Mouse (Mus musculus) lung, postnatal 0 days (tissue): ENCODE measurements at regions not wholly inside any gene's neighbourhood (a gene's known extent, or its start where the extent isn't known, plus 50 kb on each side); places are given as distances from the start of the nearest gene placed in this dataset.

Source experiments
- ATAC-seq: fragments of 200-750 bp; cut with Nextera tagmentation; 2 replicates; pipeline ENCODE4 v1.8.0; 2017; ENCODE audit warnings: moderate library complexity
- DNase-seq: peaks from one replicate; pipeline ENCODE4 v3.0.0-alpha.2; 2016; ENCODE audit warnings: low spot score
- H3K27ac ChIP-seq: fragments of 300-500 bp; sonication (generic); 2 replicates; pipeline ENCODE4 v1.5.1; 2014; ENCODE audit warnings: antibody characterized with exemption, mild to moderate bottlenecking, low read length, mixed read lengths
- H3K27me3 ChIP-seq: fragments of 300-500 bp; sonication (generic); replicated peaks from 2 replicates; pipeline ENCODE4 v1.6.1; 2014; ENCODE audit warnings: low read length, mixed read lengths; ENCODE audit not compliant: insufficient read depth
- H3K36me3 ChIP-seq: fragments of 300-500 bp; sonication (generic); 2 replicates; pipeline ENCODE4 v1.6.1; 2014; ENCODE audit warnings: low read length, mixed read lengths; ENCODE audit not compliant: insufficient read depth
- H3K4me1 ChIP-seq: fragments of 300-500 bp; sonication (generic); 2 replicates; pipeline ENCODE4 v1.6.1; 2014; ENCODE audit warnings: antibody characterized with exemption, low read depth, low read length, mixed read lengths; ENCODE audit not compliant: insufficient read depth
- H3K4me2 ChIP-seq: fragments of 300-500 bp; sonication (generic); replicated peaks from 2 replicates; pipeline ENCODE4 v1.6.1; 2014; ENCODE audit warnings: low read depth, mild to moderate bottlenecking, low read length, moderate library complexity, mixed read lengths
- H3K4me3 ChIP-seq: fragments of 300-500 bp; sonication (generic); 2 replicates; pipeline ENCODE4 v1.5.1; 2014; ENCODE audit warnings: low read depth, low read length
- H3K9ac ChIP-seq: fragments of 300-500 bp; sonication (generic); replicated peaks from 2 replicates; pipeline ENCODE4 v1.6.1; 2014; ENCODE audit warnings: low read depth, mild to moderate bottlenecking
- H3K9me3 ChIP-seq: fragments of 300-500 bp; sonication (generic); 2 replicates; pipeline ENCODE4 v1.6.1; 2016; ENCODE audit warnings: low read length, mixed read lengths
- CTCF ChIP-seq: IDR thresholded peaks from 2 replicates; pipeline ENCODE4 v1.5.1; 2016; ENCODE audit warnings: antibody characterized with exemption, mild to moderate bottlenecking
- EP300 ChIP-seq: IDR thresholded peaks from 2 replicates; pipeline ENCODE4 v1.6.1; 2016; ENCODE audit warnings: antibody characterized with exemption, mild to moderate bottlenecking, control low read depth
- whole genome bisulfite sequencing: fragments of 180-500 bp; shearing (Covaris S2); extraction: QIAGEN DNeasy Blood & Tissue Kit; methylation state at CpG from one replicate; pipeline ENCODE4 v1.1.7; 2014; 5-methylcytosine and 5-hydroxymethylcytosine counted together

DNA sequence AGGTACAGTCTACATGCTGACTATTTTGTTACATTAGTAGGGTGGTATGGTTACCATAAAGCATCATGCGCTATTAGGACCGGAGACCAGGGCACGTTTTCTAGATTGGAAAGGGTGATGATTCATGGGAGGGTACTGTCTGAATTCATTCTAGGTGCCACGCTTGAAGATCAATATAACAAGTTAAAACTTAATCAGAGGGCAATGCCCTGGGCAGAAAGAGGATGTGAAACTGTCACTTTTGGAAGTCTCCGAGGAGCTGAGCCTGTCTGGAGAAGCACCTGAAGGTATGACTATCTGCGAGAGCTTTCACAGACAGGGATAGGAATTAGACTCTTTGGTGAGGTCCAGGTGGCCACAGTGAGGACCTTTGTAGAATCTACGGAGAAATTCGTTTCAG is 200.2 kb downstream of the Foxo1 start:
- 88% methylated on average over 8 of the region's 8 CpGs for WGBS
- H3K4me1 ChIP-seq = no peaks in the 10 kb centered on the region
- DNase-seq (no peak), ATAC-seq (no peak)
- H3K27ac ChIP-seq = no peak overlapping the region
- no peaks in the 10 kb centered on the region for H3K9me3 ChIP-seq
- no peak overlapping the region for H3K4me3 ChIP-seq
- H3K9ac ChIP-seq = no peak overlapping the region
- no peak overlapping the region for H3K4me2 ChIP-seq
- no peaks in the 10 kb centered on the region for H3K27me3 ChIP-seq
- H3K36me3 ChIP-seq = no peaks in the 10 kb centered on the region
- TF ChIP-seq CTCF = no peak
- TF ChIP-seq EP300 = no peak

DNA sequence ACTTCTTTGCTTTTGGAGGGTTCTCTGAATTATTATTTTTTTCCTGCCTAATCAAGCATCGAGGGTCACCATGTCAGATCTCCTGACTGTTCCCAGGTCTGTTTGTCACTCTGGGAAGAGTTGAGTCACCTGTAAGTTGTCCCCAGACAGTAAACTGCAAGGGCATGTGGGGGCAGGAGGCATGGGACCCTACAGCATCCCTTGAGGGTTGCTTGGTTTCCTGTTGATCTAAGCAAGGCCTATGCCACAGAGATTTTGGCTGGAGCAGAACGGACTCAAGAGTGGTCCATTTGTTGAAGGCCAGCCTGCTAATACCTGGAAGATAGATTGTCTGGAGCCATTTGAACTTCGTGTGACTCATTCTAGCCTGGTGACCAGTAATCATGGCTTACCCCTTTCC is 199.7 kb downstream of the Foxo1 start:
- H3K27me3 ChIP-seq = no peaks in the 10 kb centered on the region
- no peak overlapping the region for H3K9ac ChIP-seq
- H3K27ac ChIP-seq = no peak overlapping the region
- H3K4me2 ChIP-seq = no peak overlapping the region
- H3K9me3 ChIP-seq = no peaks in the 10 kb centered on the region
- TF ChIP-seq EP300 = no peak
- TF ChIP-seq CTCF = no peak
- H3K4me1 ChIP-seq = no peaks in the 10 kb centered on the region
- no peak overlapping the region for H3K4me3 ChIP-seq
- 59% methylated on average over 3 of the region's 3 CpGs for WGBS
- DNase-seq = no peak
- no peak for ATAC-seq
- no peaks in the 10 kb centered on the region for H3K36me3 ChIP-seq

DNA sequence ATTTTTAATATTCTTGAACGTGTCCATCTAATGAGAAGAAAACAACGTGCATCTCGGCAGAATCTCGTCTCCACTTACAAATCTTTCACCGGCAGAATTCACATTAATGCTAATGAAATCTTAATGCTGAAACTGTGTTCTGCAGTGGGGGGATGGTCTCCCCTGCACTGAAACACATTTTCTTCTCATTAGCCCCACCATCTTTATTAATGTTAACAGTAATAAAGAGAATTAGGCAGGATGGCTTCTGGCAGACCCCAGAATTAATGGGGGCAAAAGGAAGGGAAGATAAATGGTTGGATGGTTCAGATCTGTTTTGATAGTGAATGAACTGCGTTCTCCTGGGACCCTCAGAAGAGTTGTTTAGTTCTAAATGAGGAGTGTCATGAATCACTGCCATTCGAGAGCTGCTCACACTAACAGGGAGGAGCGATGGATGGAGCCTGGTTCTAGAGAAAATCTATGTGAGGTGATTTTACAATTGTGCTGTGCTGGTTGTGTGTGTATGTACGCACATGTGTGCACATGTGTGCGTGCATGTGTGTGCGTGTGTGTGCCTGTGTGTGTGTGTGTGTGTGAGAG is 198.9 kb downstream of the Foxo1 start:
- H3K27ac ChIP-seq = no peak overlapping the region
- no peaks in the 10 kb centered on the region for H3K27me3 ChIP-seq
- TF ChIP-seq EP300 = no peak
- no peak for TF ChIP-seq CTCF
- DNase-seq (no peak), ATAC-seq (no peak)
- H3K36me3 ChIP-seq = no peaks in the 10 kb centered on the region
- no peak overlapping the region for H3K4me3 ChIP-seq
- H3K9ac ChIP-seq = no peak overlapping the region
- WGBS = 70% methylated on average over 11 of the region's 11 CpGs
- no peaks in the 10 kb centered on the region for H3K4me1 ChIP-seq
- H3K4me2 ChIP-seq = no peak overlapping the region
- H3K9me3 ChIP-seq = no peaks in the 10 kb centered on the region

DNA sequence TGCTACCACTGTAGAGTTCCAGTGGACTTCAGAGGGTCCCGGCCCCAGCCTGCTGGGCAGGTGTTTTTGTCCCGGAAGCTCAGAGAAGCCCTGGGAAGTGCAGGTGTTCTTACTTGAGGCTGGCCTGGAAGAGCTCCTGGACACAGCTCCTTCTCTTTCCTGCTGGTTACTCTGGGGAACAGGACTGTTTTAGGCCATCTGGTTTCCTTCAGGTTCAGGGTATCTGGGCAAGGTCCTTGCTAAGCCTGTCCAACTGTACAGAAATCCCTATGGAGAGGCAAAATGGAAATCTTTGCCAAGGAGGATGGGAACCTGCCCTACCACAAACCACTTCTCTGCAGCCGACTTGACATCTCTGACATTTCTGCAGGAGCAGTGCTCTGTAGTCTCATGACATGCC is 198.4 kb downstream of the Foxo1 start:
- WGBS = 66% methylated on average over 3 of the region's 3 CpGs

DNA sequence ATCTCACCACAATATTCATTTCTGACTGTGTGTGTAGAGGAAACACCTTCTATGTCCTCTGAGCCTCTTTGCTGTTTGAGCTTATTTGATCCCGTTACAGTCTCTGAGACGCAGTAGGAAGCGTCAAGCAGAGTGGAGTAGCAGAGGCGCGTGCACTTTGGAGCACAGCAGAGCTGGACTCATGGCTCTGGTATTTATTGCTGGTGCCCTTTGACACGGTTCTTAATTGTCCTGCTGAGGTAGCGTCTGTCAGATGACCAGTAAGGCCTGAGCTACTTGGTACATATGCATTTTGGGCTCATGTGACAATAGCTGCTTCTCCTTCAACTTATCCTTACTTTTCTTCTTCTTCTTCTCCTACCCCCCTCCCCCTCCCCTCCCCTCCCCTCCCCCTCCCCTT is 195.8 kb downstream of the Foxo1 start:
- Histone ChIP-seq H3K9me3 (no peaks in the 10 kb centered on the region), H3K27me3 (no peaks in the 10 kb centered on the region), H3K9ac (no peak overlapping the region), H3K36me3 (no peaks in the 10 kb centered on the region), H3K4me3 (no peak overlapping the region), H3K27ac (no peak overlapping the region), H3K4me1 (no peaks in the 10 kb centered on the region), H3K4me2 (no peak overlapping the region)
- WGBS = 62% methylated on average over 7 of the region's 7 CpGs
- DNase-seq (no peak), ATAC-seq (no peak)
- TF ChIP-seq CTCF = no peak
- TF ChIP-seq EP300 = no peak

More for the DNA sequence above, 198.4 kb downstream of the Foxo1 start:
- Histone ChIP-seq H3K4me2 (no peak overlapping the region), H3K9me3 (no peaks in the 10 kb centered on the region), H3K27me3 (no peaks in the 10 kb centered on the region), H3K27ac (no peak overlapping the region), H3K4me1 (no peaks in the 10 kb centered on the region), H3K4me3 (no peak overlapping the region), H3K9ac (no peak overlapping the region), H3K36me3 (no peaks in the 10 kb centered on the region)
- no peak for TF ChIP-seq EP300
- TF ChIP-seq CTCF = no peak
- DNase-seq = no peak
- ATAC-seq = no peak

DNA sequence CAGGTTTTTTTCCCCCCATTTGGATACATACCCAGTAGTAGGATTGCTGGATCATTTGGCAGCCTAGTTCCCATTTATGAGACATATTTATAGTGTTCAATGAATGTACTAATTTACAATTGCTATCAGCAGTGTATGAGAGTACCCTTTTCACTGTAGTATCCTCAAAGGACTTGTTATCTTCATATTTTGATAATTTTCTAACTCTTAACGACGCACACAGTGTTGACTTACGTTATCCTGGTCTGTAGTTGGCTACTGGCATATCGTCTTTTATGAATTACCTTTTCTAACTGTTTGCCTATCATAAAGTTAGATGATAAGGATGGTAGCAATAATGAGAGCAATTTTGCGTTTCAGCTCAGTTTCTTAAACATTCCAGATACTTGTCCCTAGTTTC is 186.8 kb downstream of the Foxo1 start:
- ATAC-seq (no peak), DNase-seq (no peak)
- no peaks in the 10 kb centered on the region for H3K9me3 ChIP-seq
- no peaks in the 10 kb centered on the region for H3K36me3 ChIP-seq
- no peak overlapping the region for H3K4me3 ChIP-seq
- 64% methylated on average over 5 of the region's 5 CpGs for WGBS
- H3K4me1 ChIP-seq = no peaks in the 10 kb centered on the region
- TF ChIP-seq CTCF (no peak), EP300 (no peak)
- H3K4me2 ChIP-seq = no peak overlapping the region
- H3K27me3 ChIP-seq = no peaks in the 10 kb centered on the region
- no peak overlapping the region for H3K27ac ChIP-seq
- H3K9ac ChIP-seq = no peak overlapping the region

DNA sequence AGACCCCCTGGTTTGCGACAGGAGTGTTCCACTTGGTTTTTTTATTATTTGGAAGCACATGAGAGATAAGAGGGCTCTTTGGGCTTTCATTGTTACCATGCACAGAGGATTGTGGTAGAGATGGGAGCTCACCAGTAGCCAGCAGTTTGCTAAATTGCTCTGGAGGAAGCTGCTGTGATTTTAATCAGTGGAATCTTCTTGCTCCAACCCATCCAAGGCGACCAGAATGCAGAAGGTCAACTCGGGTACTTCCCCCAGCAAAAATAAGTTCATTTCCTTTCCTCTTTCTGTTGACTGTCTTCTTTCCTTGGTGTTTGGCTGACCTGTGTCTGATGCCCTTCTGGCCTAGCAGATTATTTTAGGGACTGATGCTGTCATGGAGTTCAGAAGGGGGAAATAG is 184.9 kb downstream of the Foxo1 start:
- no peaks in the 10 kb centered on the region for H3K4me1 ChIP-seq
- 56% methylated on average over 3 of the region's 3 CpGs for WGBS
- ATAC-seq (no peak), DNase-seq (no peak)
- no peaks in the 10 kb centered on the region for H3K27me3 ChIP-seq
- H3K4me2 ChIP-seq = no peak overlapping the region
- no peak for TF ChIP-seq EP300
- no peak for TF ChIP-seq CTCF
- no peaks in the 10 kb centered on the region for H3K36me3 ChIP-seq
- H3K9ac ChIP-seq = no peak overlapping the region
- no peak overlapping the region for H3K4me3 ChIP-seq
- no peaks in the 10 kb centered on the region for H3K9me3 ChIP-seq
- H3K27ac ChIP-seq = no peak overlapping the region
